Mouse (Mus musculus) lung, adult 2 months (tissue): ENCODE results near the gene Ccni. TPM values are rescaled to one million over a fixed set of nuclear protein-coding genes. Genes with fewer than 3 reads are reported as not detected.
A peak's percentile ranks its signal among the peaks of the same experiment; 100 is the strongest.

ENCODE experiments used
- DNase-seq: peaks from one replicate; pipeline ENCODE4 v3.0.0; 2022
- H3K4me1 ChIP-seq: fragments of 200-500 bp; 2 replicates; pipeline ENCODE4 v1.6.1; 2011; ENCODE audit warnings: low read length; ENCODE audit not compliant: control insufficient read depth, insufficient read depth
- H3K4me3 ChIP-seq: fragments of 200-500 bp; replicated peaks from 2 replicates; pipeline ENCODE3; 2011; ENCODE audit warnings: low read depth, mild to moderate bottlenecking, control low read depth, low read length; ENCODE audit errors: extremely low read depth
- CTCF ChIP-seq: fragments of 200-500 bp; IDR thresholded peaks from 2 replicates; pipeline ENCODE4 v1.5.1; 2011; ENCODE audit warnings: mild to moderate bottlenecking, low read length, control low read depth; ENCODE audit not compliant: insufficient read depth
- POLR2A ChIP-seq: fragments of 200-500 bp; IDR thresholded peaks from 2 replicates; pipeline ENCODE4 v1.6.1; 2011; ENCODE audit warnings: low read depth, mild to moderate bottlenecking, control low read depth, low read length, borderline replicate concordance; ENCODE audit errors: extremely low read depth
- WGBS: fragments of 180-500 bp; shearing (Covaris S2); methylation state at CpG from one replicate; pipeline ENCODE4 v1.1.7; 2018; 5-methylcytosine and 5-hydroxymethylcytosine counted together
- polyA plus RNA-seq: library from polyadenylated mRNA; depleted of rRNA; stranded (reverse); fragments of >200 nt; gene quantifications from 2 replicates; pipeline ENCODE4 v1.2.3, GENCODE M21; 2012

The Ccni gene
- polyA plus RNA-seq, 1 experiment: 97.1 TPM

GRCm38 (mm10) chr5:93205371-93206108 is 755 bp downstream of the Ccni start:
- H3K4me3 ChIP-seq: peak overlapping the region; percentile 76
- 0 out of 2 replicates have a peak, but pooled peaks have one; percentile 3 for TF ChIP-seq POLR2A
- no peak for TF ChIP-seq CTCF
- 1% methylated on average over 60 of the region's 63 CpGs for WGBS
- peaks cover 10% of the 10 kb centered on the region for H3K4me1 ChIP-seq
- peak; percentile 63 for DNase-seq

DNA sequence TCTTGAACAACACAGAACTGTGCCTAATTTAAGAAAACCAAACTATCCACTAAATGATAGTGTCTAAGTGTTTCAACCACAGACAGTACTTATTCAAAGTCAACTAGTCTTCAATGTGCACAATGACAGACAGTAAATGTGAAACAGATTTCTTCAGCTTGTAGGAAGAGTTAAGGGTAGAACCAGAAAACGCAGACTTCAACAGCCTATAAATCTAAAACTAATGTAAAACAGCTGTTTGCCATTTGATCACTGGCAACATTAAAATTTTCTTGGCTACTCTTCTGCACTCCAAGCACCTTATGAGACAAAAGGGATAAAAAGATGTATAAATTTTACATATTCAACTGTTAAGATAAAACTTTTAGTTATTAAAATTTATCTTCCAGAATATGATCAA is 5.1 kb downstream of the Ccni start:
- no peak for DNase-seq
- H3K4me3 ChIP-seq: no peak overlapping the region
- WGBS: 81% methylated on average over 1 of the region's 1 CpGs
- TF ChIP-seq CTCF (no peak), POLR2A (no peak)
- peaks cover 10% of the 10 kb centered on the region for H3K4me1 ChIP-seq

GRCm38 (mm10) chr5:93198232-93198631 is 8.1 kb downstream of the Ccni start:
- H3K4me1 ChIP-seq: peaks cover 4% of the 10 kb centered on the region
- WGBS: 62% methylated on average over 3 of the region's 3 CpGs
- TF ChIP-seq POLR2A: no peak
- TF ChIP-seq CTCF: no peak
- H3K4me3 ChIP-seq: no peak overlapping the region
- no peak for DNase-seq

- Histone ChIP-seq H3K4me3 (no peak overlapping the region), H3K4me1 (peaks cover 3% of the 10 kb centered on the region)
- no peak for TF ChIP-seq POLR2A
- TF ChIP-seq CTCF: no peak
- no peak for DNase-seq
- WGBS: 94% methylated on average over 5 of the region's 5 CpGs
Measured at GRCm38 (mm10) chr5:93190428-93190827, 15.9 kb downstream of the Ccni start.

GRCm38 (mm10) chr5:93189607-93190006 is 16.7 kb downstream of the Ccni start:
- WGBS: 51% methylated on average over 3 of the region's 3 CpGs
- TF ChIP-seq POLR2A (no peak), CTCF (no peak)
- H3K4me3 ChIP-seq: no peak overlapping the region
- H3K4me1 ChIP-seq: peaks cover 3% of the 10 kb centered on the region
- DNase-seq: no peak

DNA sequence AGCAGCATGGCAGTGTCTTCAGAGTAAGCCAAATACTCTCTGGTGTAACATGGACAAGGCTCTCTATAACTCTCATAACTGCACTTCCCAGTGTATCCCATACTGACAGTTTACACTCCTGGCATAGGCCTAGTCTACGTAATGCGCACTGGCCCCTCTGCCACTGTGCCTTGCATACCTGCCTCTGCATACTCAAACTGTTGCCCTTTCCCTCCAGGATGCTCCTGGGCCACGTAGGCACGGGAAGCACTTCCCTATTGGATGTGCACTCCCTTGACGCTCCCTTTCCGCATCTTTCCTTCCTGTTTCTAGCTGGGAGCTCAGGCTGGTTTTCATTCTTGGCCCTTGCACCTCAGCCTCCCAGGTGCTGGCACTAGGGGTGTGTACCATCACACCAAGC is 21.7 kb downstream of the Ccni start:
- 68% methylated on average over 6 of the region's 6 CpGs for WGBS
- no peak overlapping the region for H3K4me3 ChIP-seq
- TF ChIP-seq POLR2A (no peak), CTCF (no peak)
- H3K4me1 ChIP-seq: no peaks in the 10 kb centered on the region
- no peak for DNase-seq

- DNase-seq: no peak
- TF ChIP-seq CTCF (no peak), POLR2A (no peak)
- Histone ChIP-seq H3K4me1 (no peaks in the 10 kb centered on the region), H3K4me3 (no peak overlapping the region)
- 85% methylated on average over 6 of the region's 6 CpGs for WGBS
Measured at GRCm38 (mm10) chr5:93183311-93183710, 23.0 kb downstream of the Ccni start.

GRCm38 (mm10) chr5:93180252-93180651 is 26.0 kb downstream of the Ccni start:
- Histone ChIP-seq H3K4me3 (no peak overlapping the region), H3K4me1 (no peaks in the 10 kb centered on the region)
- WGBS: 27% methylated on average over 2 of the region's 2 CpGs
- no peak for DNase-seq
- TF ChIP-seq POLR2A (no peak), CTCF (no peak)

- TF ChIP-seq POLR2A (no peak), CTCF (no peak)
- Histone ChIP-seq H3K4me1 (no peaks in the 10 kb centered on the region), H3K4me3 (no peak overlapping the region)
- WGBS: 63% methylated on average over 6 of the region's 6 CpGs
- DNase-seq: no peak
Measured at GRCm38 (mm10) chr5:93178616-93179015, 27.7 kb downstream of the Ccni start.

- Histone ChIP-seq H3K4me1 (no peaks in the 10 kb centered on the region), H3K4me3 (no peak overlapping the region)
- no peak for TF ChIP-seq POLR2A
- TF ChIP-seq CTCF: no peak
- 72% methylated on average over 6 of the region's 6 CpGs for WGBS
- no peak for DNase-seq
Measured at GRCm38 (mm10) chr5:93174675-93175074, 31.6 kb downstream of the Ccni start.
